Mouse (Mus musculus) embryonic fibroblast, embryonic 13.5 days (primary cell): Measurements from ENCODE around the gene Oas1d.
"Not testable (repeated sequence)": the region's sequence is repeated elsewhere in the genome, so short reads cannot be mapped to it uniquely, and the experiment has no call there.

Source experiments
- CTCF ChIP-seq: IDR thresholded peaks from 2 replicates; pipeline ENCODE4 v1.5.1; 2011; ENCODE audit warnings: mild to moderate bottlenecking, control low read depth, low read length, moderate library complexity, borderline replicate concordance; ENCODE audit not compliant: insufficient read depth
- POLR2A ChIP-seq: IDR thresholded peaks from 2 replicates; pipeline ENCODE4 v1.6.1; 2011; ENCODE audit warnings: low read depth, mild to moderate bottlenecking, control low read depth, low read length, moderate library complexity

GRCm38 (mm10) chr5:120926311-120926710 lies 12.0 kb downstream of the Oas1d start:
- not testable (repeated sequence) for TF ChIP-seq CTCF, POLR2A
